Mouse (Mus musculus) ES-E14 (cell line): ENCODE results near the gene Nfe2l2.

ENCODE experiments used
- CHD2 ChIP-seq: IDR thresholded peaks from 2 replicates; pipeline ENCODE4 v1.6.1; 2014; ENCODE audit warnings: mild to moderate bottlenecking, low read depth, low read length, inconsistent platforms
- MAFK ChIP-seq: IDR thresholded peaks from 2 replicates; pipeline ENCODE4 v1.6.1; 2014; ENCODE audit warnings: mild to moderate bottlenecking, low read depth, low read length, inconsistent platforms; ENCODE audit not compliant: insufficient read depth
- ZC3H11A ChIP-seq: IDR thresholded peaks from 2 replicates; pipeline ENCODE4 v1.6.1; 2012; ENCODE audit warnings: low read depth, mild to moderate bottlenecking, inconsistent platforms, low read length, borderline replicate concordance
- ZNF384 ChIP-seq: IDR thresholded peaks from 2 replicates; pipeline ENCODE4 v1.6.1; 2012; ENCODE audit warnings: low read depth, low read length, inconsistent platforms

DNA sequence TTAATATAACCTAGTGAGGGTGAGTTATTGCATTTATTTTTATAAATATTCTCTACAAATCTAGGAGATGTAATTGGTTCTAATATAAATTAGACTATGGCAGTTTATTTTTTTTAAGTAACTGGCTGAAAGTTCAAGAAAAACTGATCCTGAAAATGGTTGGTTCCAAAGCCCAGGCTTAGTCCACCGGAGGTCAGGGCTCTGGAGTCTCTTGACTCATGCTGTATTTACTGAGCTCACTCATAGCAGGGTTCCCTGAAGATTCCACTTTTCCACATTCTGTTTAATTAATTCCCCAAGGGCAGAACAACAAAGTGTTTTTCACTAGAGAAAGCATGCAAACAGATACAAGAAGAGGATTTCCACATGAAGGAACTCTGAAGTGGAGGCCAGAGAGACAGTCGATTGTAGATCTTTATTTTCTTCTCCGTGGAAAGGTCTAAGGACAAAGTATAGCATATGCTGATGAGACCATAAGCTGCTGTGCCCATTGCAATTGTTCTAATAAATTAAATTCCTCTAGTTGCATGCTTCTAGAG lies 15.0 kb upstream of the Nfe2l2 start:
- TF ChIP-seq ZC3H11A (no peak), MAFK (no peak), ZNF384 (no peak), CHD2 (no peak)
